Mouse (Mus musculus) frontal cortex, postnatal 14 days (tissue): ENCODE measurements around the gene Prlhr.
A peak's percentile ranks its signal among the peaks of the same experiment; 100 is the strongest.

Experiments
- DNase-seq, 2 experiments: peaks; one replicate each; pipeline ENCODE4 v3.0.0; 2022; ENCODE audit warnings: low spot score in 2 of 2

The Prlhr gene

DNA sequence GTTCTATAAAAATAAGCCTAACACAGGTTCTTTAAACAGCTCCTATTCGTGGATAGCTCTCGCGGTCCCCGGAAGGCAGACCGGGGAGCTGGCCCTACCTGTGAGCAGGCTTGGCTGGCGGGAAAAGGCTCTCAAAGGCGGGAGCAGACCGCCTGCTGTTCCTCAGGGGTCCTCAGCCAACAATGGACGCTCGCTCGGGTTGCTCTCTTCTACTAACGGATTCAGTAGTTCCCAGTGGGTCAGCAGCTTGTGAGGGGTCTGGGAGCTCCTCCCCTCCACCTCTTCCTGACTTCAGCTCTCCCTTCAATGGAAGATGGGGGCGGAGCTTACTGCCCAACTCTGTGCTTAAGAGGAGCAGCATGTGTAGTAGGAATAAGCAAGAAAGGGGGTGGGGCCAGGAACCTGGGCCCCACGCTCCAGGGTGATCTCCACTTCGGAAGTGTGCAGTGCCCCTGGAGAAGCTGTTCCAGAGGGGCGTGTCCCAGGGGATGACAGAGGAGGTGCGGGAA lies at the start of gene Prlhr:
Prlhr (minus strand) TSS at position 51 of the 509 bp plus-strand sequence.
- no peak for DNase-seq

- no peak for DNase-seq
Measured at GRCm38 (mm10) chr19:60515064-60515463, 47.0 kb upstream of the Prlhr start.

GRCm38 (mm10) chr19:60513431-60513830 lies 45.3 kb upstream of the Prlhr start:
- DNase-seq = peak in 1 of 2 experiments; percentile 8

- DNase-seq = no peak
Measured at GRCm38 (mm10) chr19:60500209-60500608, 32.1 kb upstream of the Prlhr start.

GRCm38 (mm10) chr19:60497171-60497570 lies 29.1 kb upstream of the Prlhr start:
- no peak for DNase-seq

DNA sequence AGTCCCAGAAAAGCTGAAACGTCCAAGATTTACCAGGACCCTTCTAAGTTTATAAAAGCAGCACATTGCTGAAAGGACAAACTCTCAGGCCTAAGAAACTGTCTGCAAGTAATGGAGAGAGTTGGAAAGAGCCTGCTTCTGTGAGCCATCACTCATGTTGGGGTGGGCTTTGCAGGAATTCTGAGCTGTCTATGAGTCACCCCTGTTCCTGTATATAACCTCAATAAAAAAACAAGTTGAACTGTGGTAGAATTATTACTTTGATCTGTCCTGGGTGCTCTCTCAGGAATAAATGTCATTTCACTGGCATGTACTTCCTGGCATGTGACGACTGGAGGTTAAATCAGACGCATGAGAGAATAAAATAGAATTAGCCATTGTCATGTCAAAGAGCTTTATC lies 27.7 kb upstream of the Prlhr start:
- DNase-seq = no peak

- no peak for DNase-seq
Measured at GRCm38 (mm10) chr19:60489566-60489965, 21.5 kb upstream of the Prlhr start.

DNA sequence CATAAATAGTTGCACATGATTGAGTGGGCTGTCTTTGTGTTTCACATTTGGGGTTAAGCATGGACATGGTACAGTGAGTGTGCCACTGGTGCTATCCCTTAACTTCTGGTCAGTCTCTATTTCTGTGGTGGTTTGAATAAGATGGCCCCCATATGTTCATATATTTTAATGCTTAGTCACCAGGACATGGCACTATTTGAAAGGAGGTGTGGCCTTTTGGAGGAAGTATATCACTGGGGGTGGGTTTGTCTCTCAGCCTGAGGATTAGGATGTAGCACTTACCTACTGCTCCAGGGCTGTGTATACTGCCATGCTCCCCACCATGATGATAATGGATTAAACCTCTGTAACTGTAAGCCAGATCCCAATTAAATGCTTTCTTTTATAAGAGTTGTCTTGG lies 17.2 kb upstream of the Prlhr start:
- DNase-seq = no peak

GRCm38 (mm10) chr19:60478859-60479258 lies 10.8 kb upstream of the Prlhr start:
- no peak for DNase-seq

DNA sequence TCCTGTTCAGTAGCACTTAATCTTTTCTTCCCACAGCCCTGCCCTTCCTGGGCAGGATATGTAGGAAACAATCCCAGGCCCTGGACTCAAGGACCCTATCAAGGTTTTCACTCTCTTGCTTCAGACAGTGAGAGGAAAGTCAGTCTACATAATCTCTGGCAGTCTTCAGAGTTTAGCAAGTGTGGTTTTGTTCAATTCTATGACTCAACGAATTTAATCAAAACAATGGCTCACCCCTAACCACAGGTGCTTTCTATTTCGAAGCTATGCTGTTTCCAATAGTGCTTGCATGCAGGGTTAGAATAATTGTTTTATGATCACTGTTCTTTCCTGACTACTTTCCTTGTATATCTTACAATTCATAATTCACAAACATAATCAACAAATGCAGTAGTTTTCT lies 9.7 kb upstream of the Prlhr start:
- no peak for DNase-seq

GRCm38 (mm10) chr19:60468846-60469245 lies 742 bp upstream of the Prlhr start:
- DNase-seq = no peak

- DNase-seq = no peak
Measured at GRCm38 (mm10) chr19:60467588-60468007, 506 bp downstream of the Prlhr start.

- DNase-seq = peak in 1 of 2 experiments; percentile 45
Measured at GRCm38 (mm10) chr19:60466953-60467570, 1.0 kb downstream of the Prlhr start.

- no peak for DNase-seq
Measured at GRCm38 (mm10) chr19:60465726-60466125, 2.4 kb downstream of the Prlhr start.

GRCm38 (mm10) chr19:60463896-60464295 lies 4.2 kb downstream of the Prlhr start:
- peak; percentile 73 to 74 for DNase-seq

GRCm38 (mm10) chr19:60463440-60463839 lies 4.7 kb downstream of the Prlhr start:
- no peak for DNase-seq

- DNase-seq = no peak
Measured at GRCm38 (mm10) chr19:60461476-60461875, 6.6 kb downstream of the Prlhr start.

GRCm38 (mm10) chr19:60459680-60460079 lies 8.4 kb downstream of the Prlhr start:
- no peak for DNase-seq

DNA sequence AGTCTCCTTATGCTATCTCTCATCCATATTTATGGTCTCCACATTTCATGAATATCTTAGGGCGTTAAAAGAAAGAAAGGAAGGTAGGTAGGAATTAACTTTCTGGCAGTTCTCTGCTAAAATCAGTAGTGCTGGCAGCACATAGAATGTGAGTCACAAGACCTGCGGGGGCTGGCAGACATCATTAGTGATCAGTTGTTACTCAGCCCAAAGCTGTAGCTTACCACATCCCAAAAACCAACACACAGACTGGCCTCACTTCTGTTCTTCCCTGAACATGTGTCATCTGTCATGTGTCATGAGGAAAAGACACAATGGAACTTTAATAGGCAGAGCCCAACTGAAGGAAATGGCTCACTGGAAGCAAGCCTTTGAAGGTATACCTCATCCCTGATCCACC lies 9.0 kb downstream of the Prlhr start:
- no peak for DNase-seq

DNA sequence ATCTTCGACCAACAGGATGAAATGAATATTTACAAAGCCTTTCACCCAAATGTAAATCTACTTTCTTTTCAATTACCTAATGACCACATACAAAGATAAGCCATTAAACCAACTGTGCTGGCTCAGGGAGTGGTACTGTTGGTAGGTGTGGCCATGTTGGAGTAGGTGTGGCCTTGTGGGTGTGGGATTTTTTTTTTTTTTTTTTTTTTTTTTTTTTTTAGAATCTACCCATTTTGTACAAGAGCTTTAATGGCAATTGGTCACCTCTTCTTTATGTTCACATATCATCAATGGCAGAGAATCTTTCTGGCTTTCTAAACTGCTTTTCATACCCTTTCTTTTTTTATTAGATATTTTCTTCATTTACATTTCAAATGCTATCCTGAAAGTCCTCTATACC lies 12.3 kb downstream of the Prlhr start:
- no peak for DNase-seq

DNA sequence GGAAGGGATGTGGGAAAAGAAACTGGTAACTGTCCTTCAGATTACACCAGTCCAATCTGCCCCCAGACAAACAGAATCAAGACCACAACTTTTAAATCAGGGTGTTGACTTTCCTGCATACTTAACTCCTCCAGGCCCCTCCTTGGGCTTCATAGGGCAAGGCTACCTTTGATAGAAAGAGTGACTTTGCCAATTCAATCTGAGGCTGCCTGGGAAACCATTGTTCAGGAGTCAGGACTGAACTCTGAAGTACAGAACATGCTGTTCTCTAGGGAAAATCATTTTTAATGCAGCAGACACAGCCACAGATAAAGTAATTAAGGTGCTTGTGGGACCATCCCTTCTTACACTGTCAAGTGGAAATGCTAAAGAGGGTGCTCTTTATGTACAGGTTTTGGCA lies 27.6 kb downstream of the Prlhr start:
- no peak for DNase-seq

- no peak for DNase-seq
Measured at GRCm38 (mm10) chr19:60440083-60440482, 28.0 kb downstream of the Prlhr start.

DNA sequence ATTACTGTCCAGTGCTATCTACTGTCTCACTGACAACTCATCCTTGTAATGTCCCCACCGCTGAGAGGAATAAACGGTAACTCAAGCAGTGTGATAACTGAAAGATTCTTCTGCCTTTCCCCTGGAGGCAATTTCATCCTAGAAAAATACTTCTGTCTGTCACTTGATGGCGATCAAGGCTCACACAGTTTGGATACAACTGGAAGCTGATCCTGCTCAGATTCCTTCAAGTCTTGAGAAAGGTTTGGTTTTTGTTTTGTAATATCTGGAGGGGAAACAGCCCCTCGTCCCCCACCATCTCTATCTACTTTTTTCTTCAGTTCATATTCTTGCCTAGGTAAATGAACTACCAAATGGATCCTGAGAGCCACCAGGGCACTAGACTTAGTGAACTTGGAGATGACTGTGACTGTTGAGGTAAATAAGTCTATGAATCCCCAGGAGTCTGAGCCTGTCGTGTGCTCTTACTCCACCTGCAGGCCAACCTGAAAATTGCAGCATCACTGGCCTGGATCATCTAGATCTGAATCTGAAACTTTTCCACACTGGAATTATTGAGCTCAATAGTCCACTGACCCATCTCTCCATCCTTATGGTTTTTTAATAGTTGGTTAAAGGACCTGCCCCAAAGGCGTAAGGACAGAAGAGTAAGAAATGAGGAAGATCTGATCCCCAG lies 30.4 kb downstream of the Prlhr start:
- peak in 1 of 2 experiments; percentile 22 for DNase-seq
